Mouse (Mus musculus): Measurements from ENCODE around the gene Ppp2r1b.

GRCm38 (mm10) chr9:50822216-50822615, 22.9 kb upstream of the Ppp2r1b start:
- TF ChIP-seq POLR2A (IDR thresholded peaks at IDR 0.05; ENCODE audit: low read depth, low read length) (no peak), CTCF (conservative IDR thresholded peaks at IDR 0.05; ENCODE audit: insufficient read depth, insufficient read length, low read depth, low read length) (no peak)
